Mouse (Mus musculus) neural tube, embryonic 10.5 days (tissue): Measurements from ENCODE around the gene Tmem258.
"Not testable (repeated sequence)": the region's sequence is repeated elsewhere in the genome, so short reads cannot be mapped to it uniquely, and the experiment has no call there.

Source experiments
- DNase-seq: peaks from one replicate; pipeline ENCODE4 v3.0.0-alpha.2; 2017; ENCODE audit warnings: low spot score; ENCODE audit errors: extremely low spot score

Tmem258 gene

DNA sequence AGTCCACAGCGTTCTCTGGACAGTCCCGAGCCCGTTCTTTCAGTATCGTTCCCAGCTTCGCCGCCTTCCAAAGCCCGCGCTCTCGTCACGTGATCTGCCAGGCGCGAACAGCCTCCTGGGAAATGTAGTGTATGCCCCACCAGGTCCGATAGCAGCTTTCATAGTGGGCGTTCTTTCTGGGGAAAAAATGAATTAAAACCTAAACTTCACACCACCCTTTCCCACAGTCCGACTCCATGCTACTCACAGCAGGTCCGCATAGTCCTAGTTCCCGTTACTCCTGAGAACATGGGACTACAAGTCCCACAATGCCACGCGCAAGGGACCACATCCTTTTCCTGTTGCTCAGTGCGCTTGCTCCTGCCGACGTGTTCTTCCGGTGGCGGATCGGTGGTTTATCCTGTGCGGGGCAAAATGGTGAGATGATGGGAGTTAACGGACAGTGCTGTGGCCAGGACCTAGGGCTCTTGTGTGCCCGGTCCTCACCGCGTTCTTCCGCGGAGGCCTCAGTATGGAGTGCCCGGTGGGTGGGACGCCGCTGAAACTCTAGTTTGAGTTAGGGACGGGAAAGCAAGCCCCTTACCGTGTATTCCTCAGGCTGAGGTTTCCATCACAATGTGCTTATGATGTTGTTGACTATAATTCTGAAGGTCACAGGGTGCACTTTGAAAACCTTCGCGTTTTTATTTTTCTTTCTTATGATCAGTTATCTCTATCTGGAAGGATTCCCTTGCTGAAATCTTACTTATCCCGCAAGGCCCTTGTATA is at the start of gene Tmem258, which contains the start of gene Fen1:
Gene Tmem258 (plus strand): TSS at position 167 of the 768 bp plus-strand sequence.
Gene Fen1 (minus strand): TSS at position 322 of the 768 bp plus-strand sequence.
- DNase-seq, result peak; percentile 97

DNA sequence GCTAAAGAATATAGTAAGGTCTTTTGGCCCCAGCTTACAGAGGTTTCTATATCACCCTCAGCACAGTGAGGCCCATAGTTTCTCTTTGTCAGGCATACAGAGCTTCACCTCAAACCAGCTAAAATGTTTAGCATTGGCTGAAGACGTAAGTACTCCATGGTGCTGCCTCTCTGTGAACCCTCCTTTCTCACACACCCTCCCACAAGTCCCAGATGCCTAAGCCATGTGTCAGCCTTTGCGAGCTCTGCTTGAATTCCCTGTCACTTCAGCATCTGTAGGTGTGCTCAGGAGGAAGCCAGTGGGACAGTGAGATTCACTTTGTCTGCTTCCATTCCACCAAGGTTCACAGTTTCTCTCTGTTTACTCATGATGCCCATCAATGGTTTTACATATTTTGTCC is 46.1 kb upstream of the Tmem258 start:
- DNase-seq, result no peak

DNA sequence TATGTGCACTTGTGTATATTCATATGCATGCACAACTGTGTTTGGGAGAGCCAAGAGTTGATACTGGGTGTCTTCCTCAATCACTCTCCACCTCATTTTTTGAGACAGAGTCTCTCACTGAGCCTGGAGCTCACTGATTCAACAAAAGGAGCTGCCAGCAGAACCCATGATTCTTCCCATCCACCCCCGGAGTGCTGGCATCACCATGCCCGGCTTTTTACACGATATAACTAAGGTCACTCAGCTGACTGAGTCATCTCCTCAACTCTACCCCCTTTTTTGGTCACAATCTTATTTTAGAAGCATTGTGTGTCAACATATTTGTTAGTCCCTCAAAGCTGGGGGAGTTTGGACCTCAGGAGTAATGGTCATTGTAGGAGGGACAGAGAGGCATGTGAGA is 39.9 kb upstream of the Tmem258 start:
- DNase-seq, result no peak

DNA sequence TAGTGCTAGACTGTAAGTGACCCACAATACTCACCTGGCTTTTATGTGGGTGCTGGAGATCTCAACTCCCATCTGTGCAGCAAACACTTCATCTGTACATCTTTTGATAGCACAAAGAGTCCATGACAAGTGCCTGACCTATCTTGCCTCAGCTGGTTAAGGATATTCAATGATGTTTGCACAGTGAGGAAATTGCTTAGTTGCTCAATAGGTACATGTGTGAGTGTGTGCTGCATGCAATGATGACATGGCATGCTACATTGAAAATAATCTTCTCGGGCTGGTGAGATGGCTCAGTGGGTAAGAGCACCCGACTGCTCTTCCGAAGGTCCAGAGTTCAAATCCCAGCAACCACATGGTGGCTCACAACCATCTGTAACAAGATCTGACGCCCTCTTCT is 37.9 kb upstream of the Tmem258 start:
- not testable (repeated sequence) for DNase-seq

DNA sequence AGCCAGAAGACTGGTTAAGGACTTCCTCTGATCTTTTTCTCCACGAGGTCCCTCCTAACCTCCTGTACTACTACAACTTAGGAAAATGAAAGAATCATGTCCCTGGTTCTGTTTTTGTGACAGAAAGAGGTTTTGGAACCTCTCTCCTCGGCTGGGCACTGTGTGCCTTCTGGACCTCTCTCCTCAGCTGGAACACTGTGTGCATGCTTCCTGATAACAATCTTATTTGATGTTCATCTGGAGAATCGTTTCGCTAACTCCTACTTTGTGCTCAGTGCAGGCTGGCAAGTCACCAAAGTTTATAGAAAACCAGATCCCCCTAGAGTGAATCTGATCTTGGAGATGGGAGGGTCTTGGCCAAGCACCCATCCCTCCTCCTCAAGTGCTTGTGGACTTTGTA is 36.7 kb upstream of the Tmem258 start:
- DNase-seq, result no peak

DNA sequence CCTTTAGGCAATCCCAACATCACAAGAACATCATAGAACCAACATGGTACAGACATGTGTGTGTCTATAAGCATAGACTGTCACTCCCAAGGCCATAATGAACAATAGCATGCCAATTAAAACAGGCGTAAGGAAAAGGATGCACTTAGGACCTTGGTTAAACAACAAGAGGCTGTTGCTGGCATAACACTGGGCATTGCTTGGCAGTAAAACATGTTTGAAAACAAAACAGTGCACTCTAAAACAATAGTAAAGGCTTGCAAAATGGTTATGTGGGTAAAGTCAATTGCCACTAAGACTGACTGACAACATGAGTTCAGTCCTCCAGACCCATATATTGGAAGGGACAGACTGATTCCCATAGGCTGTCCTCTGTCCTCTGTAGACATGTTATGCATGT is 35.9 kb upstream of the Tmem258 start:
- no peak for DNase-seq

DNA sequence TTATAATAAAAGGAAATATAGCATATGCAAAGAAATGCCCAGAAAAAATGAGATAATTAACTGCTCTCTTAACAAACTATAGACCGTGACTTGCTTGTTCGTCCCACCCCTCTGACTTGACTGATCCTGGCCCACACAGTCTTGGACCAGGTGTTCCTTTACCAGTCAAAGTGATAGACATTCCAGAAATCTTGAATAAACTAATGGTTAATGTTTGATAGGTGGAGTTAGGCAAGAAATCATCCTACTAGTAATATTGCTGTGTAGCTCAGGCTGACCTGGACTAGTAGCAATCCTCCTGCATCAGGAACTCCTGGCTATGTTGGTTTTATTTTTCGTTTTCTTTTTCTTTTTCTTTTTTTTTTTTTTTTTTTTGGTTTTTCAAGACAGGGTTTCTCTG is 35.4 kb upstream of the Tmem258 start:
- no peak for DNase-seq

DNA sequence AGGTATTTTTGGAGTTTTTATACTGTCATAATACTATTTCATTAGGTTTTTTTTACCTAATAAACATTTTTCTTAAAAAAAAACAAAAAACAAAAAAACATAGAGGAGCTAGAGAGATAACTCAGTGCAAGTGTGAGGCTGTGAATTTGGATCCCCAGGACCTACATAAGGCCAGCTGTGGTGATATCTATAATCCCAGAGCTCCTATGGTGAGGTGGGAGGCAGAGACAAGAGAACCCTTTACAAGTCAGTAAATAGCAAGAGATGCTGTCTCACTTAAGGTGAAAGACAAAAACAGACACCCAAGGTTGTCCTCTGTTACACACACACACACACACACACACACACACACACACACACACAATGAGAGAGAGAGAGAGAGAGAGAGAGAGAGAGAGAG is 34.6 kb upstream of the Tmem258 start:
- DNase-seq, result no peak

DNA sequence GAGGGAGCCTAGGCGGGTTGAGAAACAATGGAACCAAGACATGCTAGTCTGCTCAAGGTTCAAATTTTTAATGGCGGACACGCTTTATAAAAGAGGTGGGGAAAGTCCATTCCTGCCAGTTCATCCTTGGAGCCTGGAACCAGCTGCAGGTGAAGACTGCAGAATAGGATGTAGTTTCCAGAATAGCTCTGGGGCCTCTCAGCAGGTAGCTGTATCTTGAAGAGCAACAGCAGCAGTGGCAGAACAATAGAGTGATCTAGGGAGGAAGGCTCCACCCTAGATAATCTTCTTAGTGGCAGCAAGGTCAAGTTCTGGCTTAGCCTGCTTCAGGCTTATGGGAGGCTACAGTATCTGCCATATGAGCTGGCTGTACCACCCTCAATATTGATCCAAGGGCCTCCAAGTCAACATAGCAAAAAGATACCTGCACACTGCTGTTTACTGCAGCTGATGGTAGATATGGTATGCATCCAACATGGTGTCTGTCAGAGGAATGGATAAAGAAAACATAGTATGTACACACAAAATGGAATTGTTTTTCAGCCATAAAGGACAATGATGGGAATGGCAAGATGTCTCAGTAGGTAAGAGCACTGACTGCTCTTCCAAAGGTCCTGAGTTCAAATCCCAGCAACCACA is 34.0 kb upstream of the Tmem258 start:
- not testable (repeated sequence) for DNase-seq

DNA sequence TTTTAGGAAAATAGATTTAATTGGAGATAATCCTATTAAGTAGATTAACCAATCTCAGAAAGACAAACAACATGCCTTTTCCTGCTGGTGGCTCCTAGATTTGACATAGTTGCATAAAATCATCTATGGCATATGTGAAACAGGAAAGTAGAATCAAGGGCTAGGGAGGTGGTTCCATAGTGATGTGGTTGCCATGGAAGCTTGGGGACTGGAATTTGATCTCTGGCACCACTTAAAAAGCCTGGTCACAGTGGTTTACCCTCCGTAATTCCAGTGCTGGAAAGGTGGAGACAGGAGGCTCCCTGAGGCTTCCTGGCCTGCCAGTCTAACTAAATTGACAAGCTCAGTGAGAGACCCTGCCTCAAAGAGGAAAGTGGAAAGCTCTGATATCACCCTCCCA is 33.3 kb upstream of the Tmem258 start:
- no peak for DNase-seq

DNA sequence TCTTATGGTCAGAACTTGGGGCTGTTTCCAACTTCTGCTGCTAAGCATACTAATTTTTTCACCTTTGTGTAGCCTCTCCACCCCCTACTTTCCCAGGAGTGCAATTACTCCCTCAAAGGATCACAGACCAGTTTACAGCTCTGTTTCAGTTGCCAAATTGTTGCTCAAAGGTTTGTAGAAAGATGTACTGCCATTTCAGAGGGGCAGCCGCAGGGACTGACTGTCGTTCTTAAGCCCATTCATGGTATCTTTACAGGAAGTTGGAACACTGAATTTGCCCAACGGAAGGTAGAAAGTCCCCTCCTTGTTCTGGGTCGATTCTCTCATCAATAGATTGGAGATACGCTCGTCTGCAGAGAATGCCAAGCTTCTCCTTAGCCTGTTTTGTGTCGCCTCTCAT is 32.5 kb upstream of the Tmem258 start:
- DNase-seq, result no peak

DNA sequence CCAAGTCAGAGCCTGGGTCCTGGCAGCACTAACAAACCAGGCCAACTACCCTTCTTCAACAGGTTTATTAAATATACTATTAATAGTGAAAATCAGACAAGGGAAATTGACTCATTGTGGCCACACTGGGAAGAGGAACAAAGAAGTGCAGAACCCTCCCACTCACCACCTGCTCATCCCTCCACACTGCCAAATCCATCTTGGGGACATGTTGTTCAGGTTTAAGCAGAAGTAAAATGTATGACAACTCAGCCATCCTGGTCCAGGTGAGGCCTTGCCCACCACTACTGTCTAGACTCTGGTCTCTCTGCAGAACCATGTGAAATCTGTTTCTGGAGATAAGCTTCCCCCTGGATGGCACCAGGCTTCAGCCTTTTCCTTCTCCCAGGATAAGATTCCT is 32.0 kb upstream of the Tmem258 start:
- no peak for DNase-seq

DNA sequence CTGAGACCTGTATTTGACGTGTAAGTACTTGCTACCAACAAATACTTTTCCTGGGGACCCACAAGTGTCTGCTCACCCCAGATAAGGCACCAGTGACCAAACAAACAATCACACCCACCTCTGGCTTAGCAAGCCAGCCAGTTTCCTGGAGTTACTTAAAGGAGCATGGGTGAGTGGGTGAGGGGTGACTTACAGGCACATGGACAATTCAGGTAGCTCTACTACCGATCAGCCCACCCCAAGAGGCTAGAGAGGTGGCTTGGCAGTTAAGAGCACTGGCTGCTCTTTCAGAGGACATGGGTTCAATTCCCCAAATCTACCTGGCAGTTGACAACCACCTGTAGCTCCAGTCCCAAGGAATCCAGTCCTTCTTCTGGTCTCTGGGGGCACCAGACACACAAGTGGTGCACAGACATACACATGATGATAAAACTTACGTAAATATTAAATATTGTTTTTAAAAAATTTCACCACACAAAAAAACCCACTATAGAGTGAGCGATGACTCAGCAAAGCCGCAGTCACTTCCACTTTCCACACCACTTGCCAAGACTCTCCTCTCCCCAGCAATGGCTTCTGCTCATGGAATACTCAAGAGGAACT is 30.6 kb upstream of the Tmem258 start:
- DNase-seq, result no peak

DNA sequence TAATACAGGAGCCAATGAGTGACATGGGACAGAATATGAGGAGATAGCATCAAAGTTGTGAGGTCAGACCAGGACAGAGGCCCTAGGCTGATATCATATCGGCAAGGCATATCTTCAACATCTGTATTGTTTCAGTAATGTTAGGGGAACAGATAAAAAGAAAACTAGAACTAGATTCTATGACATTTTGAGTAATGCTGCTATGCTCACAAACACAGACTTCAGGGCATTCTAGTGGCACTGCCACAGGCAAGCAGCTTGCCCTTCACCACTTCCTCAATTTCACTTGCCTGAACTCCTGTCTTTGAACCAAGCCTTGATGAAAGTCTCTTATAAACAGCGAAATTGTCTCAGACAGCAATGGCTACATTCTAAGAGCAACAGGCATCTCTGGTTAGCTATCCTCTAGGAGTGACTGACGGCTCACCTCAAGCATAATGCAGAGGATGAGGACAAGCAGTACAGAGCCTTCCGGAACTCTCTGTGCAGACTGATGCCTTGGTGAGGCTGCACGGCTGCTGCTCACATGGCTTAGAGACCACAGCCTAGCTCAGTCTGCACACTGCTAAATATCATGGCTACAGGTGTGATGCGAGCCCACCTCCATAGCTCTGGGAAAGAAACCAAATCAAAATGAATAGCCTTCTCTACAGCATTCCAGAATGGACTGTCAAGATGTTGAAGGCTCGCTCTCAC is 29.8 kb upstream of the Tmem258 start:
- DNase-seq, result no peak

DNA sequence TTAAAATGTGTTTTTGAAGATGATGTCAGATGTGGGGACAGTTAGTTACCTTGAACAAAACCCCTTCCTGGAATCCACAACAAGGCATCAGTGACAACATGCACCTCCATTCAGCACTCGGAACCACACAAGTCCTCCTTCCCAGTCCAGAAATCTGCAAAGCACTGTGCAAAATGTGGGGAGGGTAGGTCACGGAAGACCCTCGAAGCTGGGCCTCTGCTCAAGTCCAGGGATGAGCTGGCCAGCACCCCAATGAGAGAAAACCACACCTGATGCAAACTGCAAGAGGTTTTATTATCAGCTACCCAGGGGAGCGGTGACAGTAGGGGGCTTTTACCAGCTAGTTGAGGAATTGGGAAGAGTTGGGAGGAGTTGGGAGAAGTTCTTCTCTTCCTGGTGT is 28.9 kb upstream of the Tmem258 start:
- no peak for DNase-seq

DNA sequence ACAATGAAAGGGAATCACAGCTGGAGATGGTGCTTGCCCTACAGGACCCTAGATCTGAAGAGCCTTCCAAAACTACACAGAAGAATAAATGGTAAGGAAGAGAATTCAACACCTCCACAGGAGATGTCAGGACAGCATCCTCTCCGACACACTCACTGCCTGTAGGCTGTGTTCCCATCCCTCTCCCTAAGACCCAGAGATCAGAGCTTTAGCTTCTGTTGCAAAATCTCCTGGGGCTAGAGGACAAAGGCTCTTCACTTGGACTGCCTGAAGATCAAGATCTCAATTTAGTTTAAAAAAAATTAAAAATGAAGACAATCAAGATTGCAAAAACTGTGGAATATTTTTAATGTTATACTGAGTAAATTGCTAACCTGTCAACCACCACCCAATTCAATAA is 27.3 kb upstream of the Tmem258 start:
- no peak for DNase-seq

DNA sequence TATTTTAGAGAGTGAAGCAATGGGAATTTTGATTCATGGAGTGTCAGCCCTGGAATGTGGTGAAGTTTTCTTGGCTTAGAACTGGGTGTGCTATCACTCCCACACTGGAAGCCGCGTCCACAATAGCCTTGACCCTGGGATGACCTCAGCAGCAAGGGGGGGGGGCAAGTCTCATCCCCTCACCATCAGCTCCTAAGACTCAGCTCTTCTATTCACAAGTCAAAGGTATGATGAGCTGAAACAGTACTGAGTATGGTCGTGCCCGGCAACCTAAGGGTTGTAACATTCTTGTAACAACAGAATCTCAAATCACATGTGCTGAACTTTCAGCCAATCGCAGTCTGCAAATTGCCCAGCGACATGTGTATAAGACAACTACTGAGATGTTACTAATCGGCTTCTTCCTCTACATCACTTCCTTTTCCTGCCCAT is 26.9 kb upstream of the Tmem258 start:
- no peak for DNase-seq

DNA sequence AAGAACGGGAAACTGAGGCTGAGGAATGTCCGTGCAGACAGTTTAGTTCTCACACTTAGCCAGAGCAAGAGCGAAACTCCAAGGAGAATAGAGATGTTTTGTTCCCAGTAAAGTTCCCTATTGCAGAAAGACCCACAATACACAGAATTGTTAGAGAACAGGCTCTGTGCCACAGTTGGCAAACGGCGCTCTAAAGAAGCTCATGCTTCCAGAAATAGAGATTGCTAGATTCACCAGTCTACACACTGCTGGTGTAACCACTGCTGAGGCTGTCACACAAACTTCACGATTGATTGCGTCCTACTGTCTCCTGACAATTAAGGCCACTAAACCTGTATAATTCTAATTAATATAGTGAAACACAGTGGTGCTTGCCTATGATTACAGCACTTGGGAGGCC is 22.6 kb upstream of the Tmem258 start:
- no peak for DNase-seq

DNA sequence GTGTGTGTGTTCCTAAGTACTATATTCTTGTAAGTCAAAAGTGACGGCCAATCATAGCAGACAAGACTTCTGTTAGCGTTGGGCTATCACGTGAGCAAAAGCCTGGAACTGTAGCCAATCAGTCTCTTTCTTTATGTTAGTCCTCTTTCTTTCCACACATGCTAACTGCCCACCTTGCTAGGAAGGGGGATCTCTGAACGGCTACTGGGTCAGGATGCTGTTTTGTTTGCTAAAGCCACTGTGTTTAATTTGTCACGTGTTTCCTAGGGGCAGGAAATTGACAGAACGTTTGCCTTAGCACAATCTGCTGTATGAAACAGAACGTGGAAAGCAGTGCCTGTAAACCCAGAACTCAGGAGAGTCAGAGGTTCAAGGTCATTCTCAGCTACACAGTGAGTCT is 21.7 kb upstream of the Tmem258 start:
- DNase-seq, result no peak

DNA sequence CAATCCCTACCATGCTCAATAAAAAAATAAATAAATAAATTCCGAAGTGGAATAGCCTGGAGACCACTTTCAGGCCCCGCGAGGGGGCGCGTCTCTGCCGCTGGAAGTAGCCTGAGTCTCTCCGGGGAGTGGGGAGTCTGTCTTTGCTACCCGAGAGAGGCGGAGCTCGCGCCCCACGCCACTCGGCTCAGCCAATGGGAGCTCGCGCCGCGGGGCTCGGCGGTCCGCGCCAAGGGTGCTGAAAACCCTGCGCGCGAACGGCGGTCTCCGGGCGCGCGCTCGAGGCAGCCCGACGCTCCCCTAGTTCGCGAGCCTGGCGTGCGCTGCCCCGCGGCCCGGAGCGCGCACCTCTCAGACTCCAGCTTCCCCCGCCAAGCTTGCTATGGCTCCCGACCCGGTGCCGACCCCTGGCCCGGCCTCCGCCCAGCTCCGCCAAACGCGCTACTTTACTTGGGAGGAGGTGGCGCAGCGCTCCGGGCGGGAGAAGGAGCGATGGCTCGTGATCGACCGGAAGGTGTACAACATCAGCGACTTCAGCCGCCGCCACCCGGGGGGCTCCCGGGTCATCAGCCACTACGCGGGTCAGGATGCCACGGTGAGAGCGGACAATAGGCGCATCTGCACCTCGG is 21.0 kb upstream of the Tmem258 start, which contains the start of gene Fads1:
Gene Fads1 (plus strand): TSS at position 219 of the 629 bp plus-strand sequence.
- peak; percentile 94 for DNase-seq

DNA sequence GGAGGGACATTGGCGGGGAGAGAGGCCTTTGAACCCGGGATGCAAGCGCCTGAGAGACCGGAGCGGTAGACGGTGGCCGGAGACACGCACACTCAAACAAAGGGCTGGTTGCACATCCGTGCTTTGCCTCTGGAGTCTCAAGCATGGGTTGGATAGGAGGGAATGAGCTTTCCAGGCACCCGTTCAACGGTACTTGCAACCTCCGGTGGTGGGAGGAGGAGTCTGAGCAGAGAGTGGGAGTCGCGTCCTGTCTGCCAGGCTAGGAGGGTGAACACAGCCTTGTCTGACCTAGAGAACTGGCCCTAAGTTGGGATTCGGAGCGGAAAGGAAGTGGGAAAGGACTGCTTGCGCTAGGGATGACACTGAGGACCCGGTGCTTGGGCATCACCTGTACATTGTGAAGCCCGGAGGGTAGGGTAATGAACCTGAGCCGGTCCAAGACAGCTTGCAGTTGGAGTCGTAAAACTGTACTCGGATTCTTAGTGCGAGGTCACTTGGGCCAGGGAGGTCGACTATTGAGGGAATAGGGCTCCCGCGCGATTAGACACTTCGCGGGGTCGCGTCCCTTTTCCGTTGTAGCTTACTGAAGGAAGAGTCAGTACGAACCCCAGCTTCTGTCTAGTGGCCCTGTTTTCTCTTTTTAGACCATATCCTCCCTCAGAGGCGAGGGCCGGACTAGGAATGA is 20.4 kb upstream of the Tmem258 start:
- DNase-seq, result no peak
